27 mouse cellular contexts compared by ENCODE assay signal in the genomic region with DNA sequence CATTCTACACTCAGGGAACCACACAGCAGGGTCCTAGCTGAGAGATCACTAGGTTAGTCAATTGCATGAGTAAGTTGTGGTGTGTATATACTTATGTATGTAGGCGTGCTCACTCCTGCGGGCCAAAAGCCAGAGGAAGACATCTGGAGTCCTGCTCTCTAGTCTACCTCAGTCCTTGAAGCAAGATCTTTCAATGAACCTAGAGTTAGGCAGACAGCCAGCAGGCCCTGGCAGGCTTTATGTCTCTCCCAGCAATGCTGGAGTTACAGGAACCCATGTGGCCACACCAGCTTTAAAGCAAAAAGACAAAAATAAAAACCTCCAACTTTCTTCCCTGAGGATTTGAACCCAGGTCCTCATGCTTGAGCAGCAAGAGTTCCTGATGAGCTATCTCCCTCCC.
DNase-seq lines count a peak whose midpoint lies in the region; ATAC-seq and TF ChIP-seq lines count a peak whose summit lies in the region.
"Had no signal": no experiment of that assay in that cellular context is flagged by ENCODE, and none has a peak within 500 bp of the region (broad histone marks: within the 10 kb centered on the region; RNA-seq: fewer than 3 reads in every experiment).

No protein-coding gene starts in this region.

- no peak overlapping the region for H3K9ac ChIP-seq in hindbrain, embryonic 14.5 days
- no peak overlapping the region for H3K9ac ChIP-seq in hindbrain, embryonic 11.5 days (ENCODE audit: low read depth, low read length)
- no peak overlapping the region for H3K9ac ChIP-seq in neural tube, embryonic 15.5 days (replicated peaks)
- H3K9ac ChIP-seq in intestine, postnatal 0 days (ENCODE audit: low read depth, low read length) = no peak overlapping the region
- H3K9ac ChIP-seq: embryonic facial prominence, embryonic 12.5 days; forebrain, embryonic 13.5 days; kidney, embryonic 15.5 days; limb, embryonic 15.5 days; liver, embryonic 14.5 days; midbrain, embryonic 15.5 days; neural tube, embryonic 13.5 days; stomach, embryonic 15.5 days had no signal

- H3K27me3 ChIP-seq in hindbrain, embryonic 14.5 days (ENCODE audit: control insufficient read depth, insufficient read depth, low read length) = no peaks in the 10 kb centered on the region
- H3K27me3 ChIP-seq in hindbrain, embryonic 11.5 days (ENCODE audit: control insufficient read depth, insufficient read depth, low read length) = no peaks in the 10 kb centered on the region
- no peaks in the 10 kb centered on the region for H3K27me3 ChIP-seq in neural tube, embryonic 15.5 days (replicated peaks)
- H3K27me3 ChIP-seq in intestine, postnatal 0 days (replicated peaks; ENCODE audit: control insufficient read depth, insufficient read depth, low read length) = no peaks in the 10 kb centered on the region
- H3K27me3 ChIP-seq: embryonic facial prominence, embryonic 12.5 days; forebrain, embryonic 13.5 days; kidney, embryonic 15.5 days; limb, embryonic 15.5 days; midbrain, embryonic 15.5 days; neural tube, embryonic 13.5 days; stomach, embryonic 15.5 days had no signal

- peaks cover 5% of the 10 kb centered on the region; the same call in 1 of the 2 replicates for H3K9me3 ChIP-seq in hindbrain, embryonic 14.5 days (ENCODE audit: control insufficient read depth, low read length)
- H3K9me3 ChIP-seq in hindbrain, embryonic 11.5 days (ENCODE audit: control insufficient read depth, low read length) = no peaks in the 10 kb centered on the region
- H3K9me3 ChIP-seq in neural tube, embryonic 15.5 days (replicated peaks) = no peaks in the 10 kb centered on the region
- no peaks in the 10 kb centered on the region for H3K9me3 ChIP-seq in intestine, postnatal 0 days (ENCODE audit: control insufficient read depth)
- H3K9me3 ChIP-seq: embryonic facial prominence, embryonic 12.5 days; forebrain, embryonic 13.5 days; heart, embryonic 10.5 days; kidney, embryonic 15.5 days; limb, embryonic 15.5 days; midbrain, embryonic 15.5 days; neural tube, embryonic 13.5 days; stomach, embryonic 15.5 days had no signal

- no peak overlapping the region for H3K4me2 ChIP-seq in hindbrain, embryonic 14.5 days (replicated peaks)
- no peak overlapping the region for H3K4me2 ChIP-seq in hindbrain, embryonic 11.5 days (replicated peaks; ENCODE audit: low read depth, low read length)
- H3K4me2 ChIP-seq in neural tube, embryonic 15.5 days = no peak overlapping the region
- H3K4me2 ChIP-seq in intestine, postnatal 0 days (replicated peaks; ENCODE audit: low read depth) = no peak overlapping the region
- H3K4me2 ChIP-seq: embryonic facial prominence, embryonic 12.5 days; forebrain, embryonic 13.5 days; kidney, embryonic 15.5 days; limb, embryonic 15.5 days; midbrain, embryonic 15.5 days; neural tube, embryonic 13.5 days; stomach, embryonic 15.5 days had no signal

- no peaks in the 10 kb centered on the region for H3K36me3 ChIP-seq in hindbrain, embryonic 14.5 days (replicated peaks; ENCODE audit: control insufficient read depth, insufficient read depth)
- no peaks in the 10 kb centered on the region for H3K36me3 ChIP-seq in hindbrain, embryonic 11.5 days (ENCODE audit: control insufficient read depth, insufficient read depth, low read length)
- H3K36me3 ChIP-seq in neural tube, embryonic 15.5 days = no peaks in the 10 kb centered on the region
- H3K36me3 ChIP-seq in intestine, postnatal 0 days (ENCODE audit: control insufficient read depth, insufficient read depth) = no peaks in the 10 kb centered on the region
- H3K36me3 ChIP-seq: embryonic facial prominence, embryonic 12.5 days; heart, embryonic 10.5 days; kidney, embryonic 15.5 days; limb, embryonic 15.5 days; midbrain, embryonic 15.5 days; neural tube, embryonic 13.5 days; stomach, embryonic 15.5 days had no signal

- no peaks in the 10 kb centered on the region for H3K4me1 ChIP-seq in hindbrain, embryonic 14.5 days (replicated peaks; ENCODE audit: control insufficient read depth, insufficient read depth, low read length)
- H3K4me1 ChIP-seq in hindbrain, embryonic 11.5 days (replicated peaks; ENCODE audit: control insufficient read depth, insufficient read depth, low read length) = no peaks in the 10 kb centered on the region
- no peaks in the 10 kb centered on the region for H3K4me1 ChIP-seq in neural tube, embryonic 15.5 days
- no peaks in the 10 kb centered on the region for H3K4me1 ChIP-seq in intestine, postnatal 0 days (replicated peaks; ENCODE audit: control insufficient read depth, insufficient read depth, low read length)
- H3K4me1 ChIP-seq: embryonic facial prominence, embryonic 12.5 days; heart, embryonic 10.5 days; kidney, embryonic 15.5 days; limb, embryonic 15.5 days; neural tube, embryonic 13.5 days; stomach, embryonic 15.5 days had no signal

- ATAC-seq in hindbrain, embryonic 14.5 days (ENCODE audit: low FRiP score) = no peak
- ATAC-seq in hindbrain, embryonic 11.5 days (ENCODE audit: low FRiP score) = no peak
- ATAC-seq in neural tube, embryonic 15.5 days (ENCODE audit: low FRiP score) = no peak
- ATAC-seq in intestine, postnatal 0 days = no peak
- ATAC-seq: activated CD4-positive, CD25-positive, alpha-beta regulatory T cell, adult 4 months; forebrain, embryonic 13.5 days; lung, postnatal 0 days had no signal

- H3K27ac ChIP-seq in hindbrain, embryonic 14.5 days = 0 out of 2 replicates have a peak overlapping the region, but pooled peaks have one; percentile 58
- no peak overlapping the region for H3K27ac ChIP-seq in hindbrain, embryonic 11.5 days (ENCODE audit: low read depth, low read length)
- peak overlapping the region; percentile 54; the same call in 1 of the 2 replicates for H3K27ac ChIP-seq in neural tube, embryonic 15.5 days (replicated peaks)
- H3K27ac ChIP-seq in intestine, postnatal 0 days (ENCODE audit: low read depth, low read length) = no peak overlapping the region
- H3K27ac ChIP-seq: embryonic facial prominence, embryonic 12.5 days; forebrain, embryonic 13.5 days; gastrocnemius, adult 2 months; heart, embryonic 10.5 days; kidney, embryonic 15.5 days; limb, embryonic 15.5 days; liver, embryonic 14.5 days; macrophage; midbrain, embryonic 15.5 days; stomach, embryonic 15.5 days had no signal

- TF ChIP-seq CTCF in intestine, postnatal 0 days (IDR thresholded peaks at IDR 0.05; ENCODE audit: low read depth) = no peak

- no peak overlapping the region for H3K4me3 ChIP-seq in hindbrain, embryonic 14.5 days (replicated peaks; ENCODE audit: low read length)
- no peak overlapping the region for H3K4me3 ChIP-seq in hindbrain, embryonic 11.5 days (ENCODE audit: low read depth, low read length)
- no peak overlapping the region for H3K4me3 ChIP-seq in neural tube, embryonic 15.5 days (replicated peaks)
- H3K4me3 ChIP-seq in intestine, postnatal 0 days (ENCODE audit: low read depth, low read length) = no peak overlapping the region
- H3K4me3 ChIP-seq: embryonic facial prominence, embryonic 12.5 days; erythroblast, embryonic 14.5 days; forebrain, embryonic 13.5 days; gastrocnemius, adult 2 months; heart, embryonic 10.5 days; kidney, embryonic 15.5 days; limb, embryonic 15.5 days; midbrain, embryonic 15.5 days; neural tube, embryonic 13.5 days; stomach, embryonic 15.5 days had no signal

- WGBS in hindbrain, embryonic 14.5 days = 94% methylated on average over 2 of the region's 2 CpGs
- WGBS in hindbrain, embryonic 11.5 days = 98% methylated on average over 2 of the region's 2 CpGs
- 96% methylated on average over 2 of the region's 2 CpGs for WGBS in neural tube, embryonic 15.5 days
- WGBS in intestine, postnatal 0 days = 80% methylated on average over 2 of the region's 2 CpGs

- peak; percentile 31 to 39 for DNase-seq in cerebellum, postnatal 14 days
- no peak for DNase-seq in cerebellum, adult 11 months
- no peak for DNase-seq in hindbrain, embryonic 14.5 days (ENCODE audit: low spot score)
- DNase-seq in hindbrain, embryonic 11.5 days (ENCODE audit: low spot score) = no peak
- DNase-seq in neural tube, embryonic 10.5 days (ENCODE audit: extremely low spot score, low spot score) = no peak
- DNase-seq: cerebellum, adult 9-11 months; gastrocnemius, adult 2 months; kidney, adult 11 months; kidney, postnatal 36 days; layer of hippocampus, postnatal 36 days; thymus, adult 2 months; thymus, postnatal 4 days had no signal

Comparison
In these comparisons a context has a peak if more than half of its experiments do, and no peak if none do; other contexts are left out.
1. DNase-seq: peak in cerebellum, postnatal 14 days (2 of 2); none in cerebellum, adult 11 months (single experiment), hindbrain, embryonic 14.5 days (single experiment), hindbrain, embryonic 11.5 days (single experiment) and neural tube, embryonic 10.5 days (single experiment).
2. H3K27ac ChIP-seq: peak in hindbrain, embryonic 14.5 days (single experiment) and neural tube, embryonic 15.5 days (single experiment); none in hindbrain, embryonic 11.5 days (single experiment) and intestine, postnatal 0 days (single experiment).